Mouse (Mus musculus): ENCODE measurements around the gene Uhrf1. TPM values are rescaled to one million over a fixed set of nuclear protein-coding genes. Genes with fewer than 3 reads are reported as not detected.
A peak's percentile ranks its signal among the peaks of the same experiment; 100 is the strongest.
"Not testable (repeated sequence)": the region's sequence is repeated elsewhere in the genome, so short reads cannot be mapped to it uniquely, and the experiment has no call there.

Gene Uhrf1
- polyA plus RNA-seq (2016; fragmentation: Nextera tagmentation; extraction: Ambion mirVana): 291 and 321 TPM in 2 replicates

DNA sequence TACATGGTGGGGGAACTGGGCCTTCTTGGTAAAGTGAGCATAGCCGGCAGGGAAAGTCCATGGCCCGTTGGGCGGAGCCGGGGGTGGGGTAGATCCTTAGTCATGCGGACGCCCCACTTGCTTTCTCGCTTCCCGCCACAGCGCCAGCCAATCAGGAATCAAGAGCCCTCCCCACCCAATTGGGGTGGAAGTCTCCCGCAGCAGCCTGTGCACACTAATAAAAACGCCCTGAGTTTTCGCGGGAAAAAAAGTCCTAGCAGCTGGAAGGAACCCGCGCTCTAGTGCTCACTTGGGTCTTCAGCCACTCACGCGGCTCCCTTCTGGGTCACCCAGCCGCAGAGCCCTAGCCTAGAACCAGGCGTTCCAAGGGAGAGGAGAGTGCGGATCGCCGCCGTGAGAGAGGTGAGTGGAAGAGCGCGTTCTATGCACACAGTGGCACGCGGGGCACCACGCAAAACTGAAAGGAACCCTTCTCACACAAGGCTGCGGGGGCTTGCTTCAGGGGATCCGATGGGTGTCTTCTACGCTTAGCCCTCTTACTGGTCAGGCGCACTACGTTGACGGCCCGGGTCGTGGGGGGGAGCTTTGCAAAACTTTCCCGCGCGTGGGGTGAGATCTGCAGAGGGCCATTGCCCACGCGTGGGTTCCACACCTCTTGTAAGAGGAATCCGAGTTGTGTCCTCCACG is at the start of gene Uhrf1:
Uhrf1 (plus strand) TSS at position 162 of the 687 bp plus-strand sequence.
- Histone ChIP-seq H3K9me3 (replicated peaks) (no peaks in the 10 kb centered on the region), H3K4me1 (peaks cover 57% of the 10 kb centered on the region), H3K4me3 (peak within 1 kb of the TSS; percentile 81), H3K36me3 (peaks cover 37% of the 10 kb centered on the region), H3K27ac (replicated peaks) (peak within 1 kb of the TSS; percentile 98), H3K27me3 (ENCODE audit: low read depth, poor library complexity, severe bottlenecking) (no peaks in the 10 kb centered on the region)
- DNase-seq (ENCODE audit: low spot score): peak; percentile 92
- under 1% methylated on average over 43 of the region's 43 CpGs for WGBS

DNA sequence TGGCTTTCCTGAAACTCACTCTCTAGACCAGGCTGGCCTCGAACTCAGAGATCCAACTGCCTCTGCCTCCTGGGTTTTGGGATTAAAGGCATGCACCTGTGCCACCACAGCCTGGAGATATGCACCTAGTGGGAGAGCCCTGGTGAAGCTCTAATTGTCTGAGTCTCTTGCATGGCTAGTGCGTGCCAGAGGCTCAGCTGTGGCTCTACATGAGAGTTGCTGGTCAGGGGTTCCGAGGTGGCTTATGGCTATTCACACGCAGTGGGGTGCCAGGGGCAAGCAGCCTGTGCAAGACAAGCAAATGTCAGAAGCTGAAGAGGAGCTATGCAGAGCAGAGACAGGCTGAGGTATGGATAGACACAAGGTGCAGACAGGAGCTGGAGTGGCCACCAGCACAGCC is 48.4 kb upstream of the Uhrf1 start:
- DNase-seq (ENCODE audit: low spot score): no peak
- peaks cover 40% of the 10 kb centered on the region for H3K4me1 ChIP-seq
- no peak overlapping the region for H3K4me3 ChIP-seq
- H3K9me3 ChIP-seq (replicated peaks): no peaks in the 10 kb centered on the region
- 79% methylated on average over 4 of the region's 4 CpGs for WGBS
- H3K27me3 ChIP-seq (ENCODE audit: low read depth, poor library complexity, severe bottlenecking): no peaks in the 10 kb centered on the region
- peaks cover 23% of the 10 kb centered on the region for H3K36me3 ChIP-seq
- no peak overlapping the region for H3K27ac ChIP-seq (replicated peaks)

DNA sequence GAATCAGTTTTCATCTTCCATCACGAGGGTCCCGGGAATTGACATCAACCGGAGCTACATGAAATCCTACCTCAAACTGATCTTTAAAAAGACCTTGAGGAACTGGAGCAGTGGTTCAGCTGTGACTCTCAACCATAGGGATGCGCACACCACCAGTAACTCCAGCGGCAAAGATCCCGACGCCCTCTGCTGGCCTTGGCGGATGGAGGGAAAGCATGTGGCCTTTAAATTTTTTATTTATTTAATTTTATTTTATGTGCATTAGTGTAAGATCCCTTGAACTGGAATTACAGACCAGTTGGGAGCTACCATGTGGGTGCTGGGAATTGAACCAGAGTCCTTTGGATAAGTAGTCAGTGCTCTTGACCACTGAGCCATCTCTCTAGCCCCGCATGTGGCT is 47.7 kb upstream of the Uhrf1 start:
- WGBS: 15% methylated on average over 9 of the region's 9 CpGs
- Histone ChIP-seq H3K27ac (replicated peaks) (peak overlapping the region; percentile 85; the same call in 1 of the 2 replicates), H3K4me1 (peaks cover 46% of the 10 kb centered on the region), H3K36me3 (peaks cover 30% of the 10 kb centered on the region), H3K27me3 (ENCODE audit: low read depth, poor library complexity, severe bottlenecking) (no peaks in the 10 kb centered on the region), H3K4me3 (peak overlapping the region; percentile 74), H3K9me3 (replicated peaks) (no peaks in the 10 kb centered on the region)
- peak; percentile 33 for DNase-seq (ENCODE audit: low spot score)

DNA sequence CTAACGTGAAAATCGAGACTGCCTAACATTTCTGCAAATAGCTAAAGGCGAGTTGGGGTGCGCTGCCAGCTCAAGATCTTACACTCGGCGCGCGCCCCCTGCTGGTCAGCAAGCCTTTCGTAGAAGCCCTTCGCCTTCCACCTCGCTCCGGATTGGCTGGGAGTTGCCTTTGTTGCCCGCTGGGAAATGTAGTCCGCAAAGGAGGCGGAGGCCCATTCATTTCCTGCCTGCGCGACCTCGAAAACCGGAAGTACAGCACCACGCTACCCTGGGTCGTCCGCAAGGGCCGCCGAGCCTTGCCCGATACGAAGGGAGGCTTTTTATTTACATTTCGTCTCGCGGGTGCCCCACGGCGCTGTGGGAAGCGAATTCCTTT is 47.3 kb upstream of the Uhrf1 start:
- WGBS: under 1% methylated on average over 32 of the region's 32 CpGs
- H3K4me1 ChIP-seq: peaks cover 46% of the 10 kb centered on the region
- H3K36me3 ChIP-seq: peaks cover 35% of the 10 kb centered on the region
- no peaks in the 10 kb centered on the region for H3K27me3 ChIP-seq (ENCODE audit: low read depth, poor library complexity, severe bottlenecking)
- peak overlapping the region; percentile 74 for H3K4me3 ChIP-seq
- peak; percentile 99 for DNase-seq (ENCODE audit: low spot score)
- peak overlapping the region; percentile 85 for H3K27ac ChIP-seq (replicated peaks)
- no peaks in the 10 kb centered on the region for H3K9me3 ChIP-seq (replicated peaks)

DNA sequence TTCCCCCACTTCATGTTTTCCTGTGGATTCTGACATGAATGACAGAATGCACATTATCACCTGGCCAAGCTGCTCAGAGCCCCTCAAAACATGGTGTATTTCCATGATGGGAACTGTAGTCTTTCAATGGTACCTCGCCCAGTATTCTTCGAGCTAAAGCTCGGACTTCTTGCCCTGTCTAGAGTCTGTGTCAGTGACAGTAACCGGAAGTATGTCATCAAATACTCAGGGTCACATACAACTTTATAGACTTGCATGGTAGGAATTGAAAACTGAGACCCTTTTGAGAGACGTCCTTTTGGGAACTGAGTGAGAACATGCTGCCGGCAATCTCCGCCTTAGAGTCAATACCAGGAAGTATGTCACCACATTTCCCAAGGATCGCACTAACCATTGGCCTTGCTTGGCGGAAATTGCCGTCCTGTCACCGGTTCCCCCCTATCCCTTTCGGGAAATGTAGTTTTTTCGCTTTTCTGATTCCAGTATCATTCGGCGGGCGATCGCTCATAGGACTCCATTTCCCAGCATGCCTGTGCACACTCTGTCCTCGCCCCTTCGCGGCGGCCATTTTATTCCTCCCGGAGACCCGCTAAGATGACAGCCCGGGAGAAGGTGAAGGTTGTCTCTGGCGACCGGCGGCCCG is 46.8 kb upstream of the Uhrf1 start, which contains the start of gene Fem1a:
Fem1a (plus strand) TSS at position 572 of the 643 bp plus-strand sequence.
- peak; percentile 93 for DNase-seq (ENCODE audit: low spot score)
- under 1% methylated on average over 28 of the region's 28 CpGs for WGBS
- Histone ChIP-seq H3K27ac (replicated peaks) (peak within 1 kb of the TSS; percentile 85), H3K9me3 (replicated peaks) (no peaks in the 10 kb centered on the region), H3K4me1 (peaks cover 46% of the 10 kb centered on the region), H3K27me3 (ENCODE audit: low read depth, poor library complexity, severe bottlenecking) (no peaks in the 10 kb centered on the region), H3K36me3 (peaks cover 40% of the 10 kb centered on the region), H3K4me3 (peak within 1 kb of the TSS; percentile 74)

DNA sequence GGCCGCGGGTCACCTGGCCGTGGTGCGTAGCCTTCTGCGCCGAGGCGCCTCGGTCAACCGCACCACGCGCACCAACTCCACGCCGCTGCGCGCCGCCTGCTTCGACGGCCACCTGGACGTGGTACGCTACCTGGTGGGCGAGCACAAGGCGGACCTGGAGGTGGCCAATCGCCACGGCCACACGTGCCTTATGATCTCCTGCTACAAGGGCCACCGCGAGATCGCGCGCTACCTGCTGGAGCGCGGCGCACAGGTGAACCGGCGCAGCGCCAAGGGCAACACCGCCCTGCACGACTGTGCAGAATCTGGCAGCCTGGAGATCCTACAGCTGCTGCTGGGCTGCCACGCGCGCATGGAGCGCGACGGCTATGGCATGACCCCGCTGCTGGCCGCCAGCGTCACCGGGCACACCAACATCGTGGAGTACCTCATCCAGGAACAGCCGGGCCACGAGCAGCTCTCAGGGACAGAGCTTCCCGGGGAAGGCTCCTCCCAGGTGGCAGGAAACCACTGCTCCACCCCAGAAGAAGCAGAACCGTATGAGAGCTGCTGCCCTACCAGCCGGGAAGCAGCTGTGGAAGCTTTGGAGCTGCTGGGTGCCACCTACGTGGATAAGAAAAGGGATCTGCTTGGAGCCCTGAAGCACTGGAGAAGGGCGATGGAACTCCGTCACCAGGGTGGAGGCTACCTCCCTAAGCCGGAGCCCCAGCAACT is 45.8 kb upstream of the Uhrf1 start:
- H3K4me3 ChIP-seq: peak overlapping the region; percentile 74
- H3K9me3 ChIP-seq (replicated peaks): no peaks in the 10 kb centered on the region
- H3K4me1 ChIP-seq: peaks cover 48% of the 10 kb centered on the region
- DNase-seq (ENCODE audit: low spot score): no peak
- no peaks in the 10 kb centered on the region for H3K27me3 ChIP-seq (ENCODE audit: low read depth, poor library complexity, severe bottlenecking)
- peak overlapping the region; percentile 72 for H3K27ac ChIP-seq (replicated peaks)
- WGBS: 12% methylated on average over 57 of the region's 58 CpGs
- peaks cover 50% of the 10 kb centered on the region for H3K36me3 ChIP-seq

DNA sequence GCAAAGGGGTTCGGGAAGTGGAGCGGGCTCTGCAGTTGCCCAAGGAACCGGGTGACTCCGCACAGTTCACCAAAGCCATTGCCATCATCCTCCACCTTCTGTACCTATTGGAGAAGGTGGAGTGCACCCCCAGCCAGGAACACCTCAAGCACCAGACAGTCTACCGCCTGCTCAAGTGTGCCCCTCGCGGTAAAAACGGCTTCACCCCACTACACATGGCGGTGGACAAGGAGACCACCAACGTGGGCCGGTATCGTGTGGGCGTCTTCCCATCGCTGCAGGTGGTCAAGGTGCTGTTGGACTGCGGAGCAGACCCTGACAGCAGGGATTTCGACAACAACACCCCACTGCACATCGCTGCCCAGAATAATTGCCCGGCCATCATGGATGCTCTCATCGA is 44.9 kb upstream of the Uhrf1 start:
- peaks cover 48% of the 10 kb centered on the region for H3K4me1 ChIP-seq
- H3K9me3 ChIP-seq (replicated peaks); H3K27me3 ChIP-seq (ENCODE audit: low read depth, poor library complexity, severe bottlenecking); DNase-seq (ENCODE audit: low spot score); H3K4me3 ChIP-seq; H3K27ac ChIP-seq (replicated peaks): not testable (repeated sequence)
- 92% methylated on average over 19 of the region's 19 CpGs for WGBS
- H3K36me3 ChIP-seq: peaks cover 59% of the 10 kb centered on the region

DNA sequence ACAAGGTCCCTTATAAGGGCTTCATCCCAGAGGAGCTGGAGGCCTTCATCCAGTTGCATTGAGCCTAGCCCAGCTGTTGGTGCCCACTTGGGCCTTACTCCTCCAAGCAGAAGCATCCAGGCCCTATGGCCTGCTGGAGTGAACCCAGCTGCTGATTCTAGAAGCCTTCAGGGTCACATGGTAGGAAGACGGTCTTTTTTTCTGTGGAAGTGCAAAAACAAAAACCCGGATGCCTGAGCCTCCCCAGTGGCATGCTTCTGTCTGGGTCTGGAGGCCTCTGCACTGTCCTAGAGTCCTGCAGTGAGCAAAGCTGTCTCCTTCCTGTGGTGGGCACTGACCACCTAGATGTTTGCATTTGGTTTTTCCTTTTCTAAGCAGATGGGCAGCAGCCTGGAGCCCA is 44.3 kb upstream of the Uhrf1 start:
- not testable (repeated sequence) for H3K9me3 ChIP-seq (replicated peaks); H3K27ac ChIP-seq (replicated peaks); DNase-seq (ENCODE audit: low spot score); H3K27me3 ChIP-seq (ENCODE audit: low read depth, poor library complexity, severe bottlenecking)
- Histone ChIP-seq H3K36me3 (peaks cover 59% of the 10 kb centered on the region), H3K4me3 (peak overlapping the region; percentile 9; the same call in 1 of the 2 replicates), H3K4me1 (peaks cover 48% of the 10 kb centered on the region)
- 83% methylated on average over 2 of the region's 2 CpGs for WGBS

DNA sequence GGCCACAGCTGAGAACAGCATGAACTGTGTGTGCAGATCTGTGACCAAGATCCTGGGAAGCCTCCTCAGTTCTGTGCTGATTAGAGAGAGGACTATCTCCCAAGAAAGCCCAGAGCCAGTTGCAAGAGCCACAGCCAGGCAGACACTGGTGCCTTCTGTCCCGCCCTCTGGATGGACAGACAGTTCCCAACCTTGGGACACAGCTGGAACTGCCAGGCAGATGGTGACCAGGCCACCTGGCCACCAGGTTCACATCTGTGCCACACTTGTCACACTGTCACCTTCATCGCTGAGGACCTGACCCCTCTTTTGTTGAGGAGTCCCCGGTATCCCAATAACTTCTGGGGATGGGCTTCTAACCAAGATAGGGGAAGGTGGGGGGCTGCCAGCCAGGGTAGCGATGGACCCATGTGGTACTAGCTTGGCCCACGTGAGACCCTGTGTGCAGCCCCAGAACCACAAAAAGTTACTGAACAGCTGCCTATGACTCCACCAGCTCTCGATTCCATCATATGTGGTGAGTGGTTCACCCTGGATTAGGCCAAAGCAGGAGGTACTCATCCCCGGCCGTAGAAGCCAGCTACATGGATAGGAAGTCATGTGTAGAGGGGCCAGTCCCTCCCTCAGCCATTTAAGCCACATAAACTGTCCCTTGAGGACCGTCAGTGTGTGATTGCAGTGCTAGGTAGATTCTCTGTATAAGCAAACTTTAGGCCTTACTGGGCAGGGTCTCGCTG is 43.7 kb upstream of the Uhrf1 start:
- Histone ChIP-seq H3K9me3 (replicated peaks) (no peaks in the 10 kb centered on the region), H3K4me1 (peaks cover 48% of the 10 kb centered on the region), H3K27ac (replicated peaks) (no peak overlapping the region), H3K27me3 (ENCODE audit: low read depth, poor library complexity, severe bottlenecking) (no peaks in the 10 kb centered on the region), H3K36me3 (peaks cover 59% of the 10 kb centered on the region), H3K4me3 (no peak overlapping the region; the same call in 1 of the 2 replicates)
- no peak for DNase-seq (ENCODE audit: low spot score)
- 91% methylated on average over 10 of the region's 10 CpGs for WGBS

DNA sequence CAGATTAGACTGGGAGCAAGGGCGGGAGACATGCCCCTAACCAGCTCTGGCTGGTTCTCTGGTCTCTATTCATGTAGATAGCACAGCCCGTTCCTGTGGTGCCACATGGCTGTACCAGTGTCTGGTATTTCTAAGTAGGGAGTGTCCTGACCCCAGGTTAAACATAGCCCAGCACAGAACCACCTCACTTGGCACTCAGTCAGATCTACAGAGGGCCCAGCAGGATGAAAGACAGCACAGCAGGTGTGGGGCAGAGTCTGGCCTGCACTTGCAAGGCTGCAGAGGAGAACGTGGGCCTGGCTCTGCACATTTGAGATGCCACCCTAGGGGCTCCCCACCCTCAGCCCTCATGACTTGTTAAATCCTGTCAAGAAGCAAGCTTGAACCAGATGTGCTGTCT is 42.0 kb upstream of the Uhrf1 start:
- peaks cover 48% of the 10 kb centered on the region for H3K4me1 ChIP-seq
- no peaks in the 10 kb centered on the region for H3K27me3 ChIP-seq (ENCODE audit: low read depth, poor library complexity, severe bottlenecking)
- no peak for DNase-seq (ENCODE audit: low spot score)
- 85% methylated on average over 3 of the region's 3 CpGs for WGBS
- H3K36me3 ChIP-seq: peaks cover 68% of the 10 kb centered on the region
- no peak overlapping the region for H3K27ac ChIP-seq (replicated peaks)
- no peaks in the 10 kb centered on the region for H3K9me3 ChIP-seq (replicated peaks)
- no peak overlapping the region for H3K4me3 ChIP-seq

DNA sequence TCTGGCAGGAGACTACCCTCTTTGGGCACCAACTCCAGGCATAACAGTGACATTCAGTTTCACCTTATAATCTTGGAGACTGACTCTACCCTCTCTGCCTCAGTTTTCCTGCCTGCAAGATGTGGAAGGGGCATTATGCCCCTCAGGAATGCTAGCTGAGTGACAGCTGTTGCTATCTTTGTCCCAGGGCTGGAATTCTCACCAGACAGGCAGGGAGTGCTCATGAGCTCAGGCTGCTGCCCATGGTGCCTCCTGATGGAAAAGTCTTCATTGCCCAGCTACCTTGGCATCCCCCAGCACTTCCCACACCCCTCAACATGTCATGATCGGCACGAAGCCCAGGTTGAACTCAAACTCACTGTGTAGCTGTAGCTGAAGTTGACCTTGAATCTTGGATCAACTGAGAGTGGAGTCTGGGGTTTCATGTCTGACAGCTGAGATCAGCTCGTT is 40.5 kb upstream of the Uhrf1 start:
- Histone ChIP-seq H3K27ac (replicated peaks) (no peak overlapping the region), H3K4me1 (peaks cover 41% of the 10 kb centered on the region), H3K36me3 (peaks cover 65% of the 10 kb centered on the region), H3K4me3 (no peak overlapping the region), H3K27me3 (ENCODE audit: low read depth, poor library complexity, severe bottlenecking) (no peaks in the 10 kb centered on the region), H3K9me3 (replicated peaks) (no peaks in the 10 kb centered on the region)
- WGBS: 86% methylated on average over 3 of the region's 3 CpGs
- DNase-seq (ENCODE audit: low spot score): no peak

DNA sequence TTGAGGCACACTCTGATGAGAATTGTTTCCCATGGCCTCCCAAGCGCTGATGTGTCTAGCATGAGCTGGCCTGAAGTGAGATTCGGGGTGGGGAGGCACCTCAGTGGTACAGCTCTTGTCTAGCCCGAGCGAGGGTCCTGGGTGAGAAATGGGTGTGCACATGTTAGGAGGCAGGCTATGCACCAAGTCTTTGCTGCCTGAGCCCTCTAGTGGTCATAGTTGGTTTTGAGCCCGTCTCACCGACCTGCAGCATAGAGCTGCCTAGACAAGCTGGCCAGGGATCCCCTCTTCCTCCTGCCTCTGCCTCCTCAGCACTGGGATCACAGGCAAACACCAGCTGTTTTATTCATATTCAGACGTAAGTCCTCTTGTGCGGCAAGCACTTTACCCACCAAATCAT is 39.1 kb upstream of the Uhrf1 start:
- H3K27ac ChIP-seq (replicated peaks): no peak overlapping the region
- H3K9me3 ChIP-seq (replicated peaks): no peaks in the 10 kb centered on the region
- peaks cover 52% of the 10 kb centered on the region for H3K36me3 ChIP-seq
- 24% methylated on average over 8 of the region's 8 CpGs for WGBS
- H3K27me3 ChIP-seq (ENCODE audit: low read depth, poor library complexity, severe bottlenecking): no peaks in the 10 kb centered on the region
- peak; percentile 79 for DNase-seq (ENCODE audit: low spot score)
- H3K4me1 ChIP-seq: peaks cover 30% of the 10 kb centered on the region
- no peak overlapping the region for H3K4me3 ChIP-seq
